Mouse (Mus musculus) fat pad, adult 2 months (tissue): ENCODE data around the gene Cd300lb.

Experiments
- DNase-seq: peaks from one replicate; pipeline ENCODE4 v3.0.0-alpha.2; 2011; ENCODE audit warnings: low read depth, low spot score; ENCODE audit errors: extremely low read depth

Cd300lb gene

DNA sequence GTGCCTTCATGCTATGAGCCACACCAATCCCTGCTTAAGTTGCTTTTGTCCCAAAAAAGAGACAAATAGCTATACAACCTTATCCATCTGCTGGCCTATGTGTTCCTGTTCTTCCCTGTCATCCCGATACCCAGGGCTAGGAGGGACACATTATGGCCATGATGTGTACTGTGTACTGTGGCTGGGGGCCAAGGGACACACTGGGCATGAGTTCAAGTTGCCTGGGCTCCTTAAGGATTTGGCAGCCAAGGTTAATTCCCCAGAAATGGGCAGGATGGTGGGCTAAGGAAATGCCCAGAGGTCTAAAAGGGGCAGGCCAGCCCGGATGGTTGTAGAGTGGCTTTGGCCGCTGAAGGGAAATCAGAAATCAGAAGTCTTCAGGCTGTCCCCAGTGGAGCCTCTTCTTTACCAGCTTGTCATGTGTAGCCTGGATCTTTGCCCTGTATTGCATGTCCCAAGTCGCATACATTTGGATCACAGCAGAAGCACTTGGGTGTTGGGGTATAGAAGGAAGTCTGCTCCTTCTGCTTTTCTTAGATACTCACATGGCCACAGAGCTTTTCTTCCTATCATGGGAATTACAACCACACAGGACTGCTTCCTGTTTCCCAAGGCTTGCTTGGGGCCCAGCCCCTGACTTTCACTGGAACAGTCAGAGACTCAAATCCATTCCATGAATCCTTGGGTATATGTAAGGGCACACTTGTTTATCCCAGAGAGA lies 49.6 kb downstream of the Cd300lb start:
- no peak for DNase-seq

DNA sequence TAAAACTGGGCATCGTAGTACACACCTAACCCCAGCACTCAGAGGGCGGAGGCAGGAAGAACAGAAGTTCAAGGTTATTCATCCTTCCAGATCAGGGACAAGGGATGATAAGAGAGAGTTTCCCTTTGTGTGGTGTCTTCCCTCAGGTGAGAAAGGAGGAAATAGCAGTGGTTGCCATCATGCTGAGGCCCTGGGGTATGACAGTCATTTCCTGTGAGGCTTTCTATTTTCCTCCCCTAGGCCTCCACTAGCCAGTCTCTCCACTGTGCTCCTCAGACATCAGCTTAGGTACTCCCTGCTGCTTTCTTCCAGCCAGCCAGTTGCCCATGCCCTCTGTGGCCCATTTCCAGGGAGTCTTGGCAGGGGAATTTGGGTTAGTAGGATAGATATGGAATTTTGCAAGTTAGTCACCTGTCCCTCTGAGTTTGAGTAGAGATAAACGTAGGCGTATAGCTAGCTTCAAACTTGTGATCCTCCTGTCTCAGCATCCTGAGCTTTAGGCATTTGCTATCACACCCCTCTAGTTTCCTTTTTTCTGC lies 50.9 kb downstream of the Cd300lb start:
- DNase-seq: no peak

DNA sequence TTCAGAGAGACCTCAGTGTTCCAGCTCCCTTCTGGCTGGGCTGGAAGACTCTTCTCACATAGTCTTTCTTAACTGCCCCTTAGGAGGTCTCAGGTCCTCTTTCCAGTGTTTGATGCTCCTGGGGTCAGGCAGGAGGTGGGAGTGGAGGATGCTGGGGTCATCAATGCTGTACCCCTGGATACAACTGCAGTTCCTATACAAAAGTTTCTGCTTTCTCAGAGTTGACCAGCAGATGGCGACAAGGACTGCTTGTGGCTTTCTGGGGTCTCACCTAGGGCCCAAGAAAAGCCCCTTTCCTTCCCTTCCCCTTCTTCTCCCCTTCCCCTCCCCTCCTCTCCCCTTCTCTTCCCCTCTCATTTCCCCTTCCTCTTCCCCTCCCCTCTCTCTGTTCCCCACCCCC lies 53.6 kb downstream of the Cd300lb start:
- DNase-seq: no peak

DNA sequence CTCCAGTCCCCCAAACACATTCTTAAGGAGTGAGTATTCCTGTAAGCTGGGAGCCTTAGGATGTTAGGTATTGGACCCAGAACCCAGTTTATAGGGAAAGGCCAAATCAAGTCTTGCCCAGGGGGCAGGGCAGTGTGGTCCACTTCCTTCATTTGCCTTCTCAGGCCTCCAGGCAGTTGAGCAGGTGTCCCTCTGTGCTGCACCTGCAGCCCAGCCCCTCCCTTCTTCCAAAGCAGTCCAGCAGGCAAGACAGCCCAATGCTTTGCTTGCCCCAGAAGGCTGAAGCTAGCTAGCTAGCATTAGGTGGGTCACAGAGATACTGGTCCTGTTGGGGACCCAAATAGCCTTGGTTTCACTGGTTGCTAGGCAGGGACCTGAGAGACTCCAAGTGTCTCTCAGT lies 54.0 kb downstream of the Cd300lb start:
- no peak for DNase-seq

DNA sequence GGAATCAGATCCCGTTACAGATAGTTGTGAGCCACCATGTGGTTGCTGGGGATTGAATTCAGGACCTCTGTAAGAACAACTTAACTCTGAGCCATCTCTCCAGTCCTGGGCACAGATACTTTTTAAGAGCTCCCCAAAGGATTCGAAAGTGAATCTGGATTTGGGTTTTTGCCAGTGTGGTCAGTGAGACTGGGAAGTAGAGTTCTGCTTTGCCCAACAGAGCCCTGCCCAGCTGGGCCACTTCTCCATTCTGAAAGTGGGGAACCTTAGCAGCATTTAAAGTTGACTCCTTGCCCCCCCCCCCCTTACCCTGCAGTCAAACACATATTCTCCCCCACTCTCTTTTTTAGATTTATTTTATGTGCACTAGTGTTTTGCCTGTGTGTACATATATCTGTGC lies 54.5 kb downstream of the Cd300lb start:
- no peak for DNase-seq

DNA sequence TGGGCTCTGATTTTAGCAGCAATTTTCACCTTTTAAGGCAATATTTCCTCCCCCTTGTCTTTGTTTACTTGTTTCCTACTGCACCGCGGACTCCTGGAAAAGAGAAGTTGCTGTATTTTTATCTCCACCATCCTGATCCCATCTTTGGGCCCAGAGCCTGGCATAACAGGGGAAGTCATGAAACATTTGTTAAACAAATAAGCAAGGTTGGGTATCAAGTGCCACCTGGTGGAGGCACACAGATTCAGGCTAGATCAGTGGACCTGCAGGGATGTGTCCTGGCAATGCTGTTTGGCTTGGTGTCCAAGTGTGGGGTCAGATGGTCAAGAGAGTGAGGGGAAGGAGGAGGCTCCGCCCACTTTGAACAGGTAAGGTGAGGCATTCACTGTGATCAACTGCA lies 57.0 kb downstream of the Cd300lb start:
- DNase-seq: no peak

DNA sequence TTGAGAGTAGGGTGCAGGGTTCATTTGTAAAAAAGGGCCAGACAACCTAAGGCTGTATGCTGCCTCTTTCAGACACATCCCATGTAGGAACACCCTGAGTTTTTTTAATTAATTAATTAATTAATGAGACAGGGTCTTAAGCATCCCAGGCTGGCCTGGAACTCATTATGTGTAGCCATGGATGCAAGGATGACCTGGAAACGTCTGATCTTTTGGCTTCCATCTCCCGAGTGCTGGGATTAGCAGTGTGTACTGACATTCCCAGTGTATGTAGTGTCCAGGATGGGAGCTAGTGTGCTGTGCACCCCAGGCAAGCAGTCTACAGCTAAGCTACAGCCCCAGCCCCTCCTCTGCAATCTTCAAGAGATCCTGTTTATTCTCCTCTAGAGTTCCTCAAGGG lies 57.6 kb downstream of the Cd300lb start:
- no peak for DNase-seq

DNA sequence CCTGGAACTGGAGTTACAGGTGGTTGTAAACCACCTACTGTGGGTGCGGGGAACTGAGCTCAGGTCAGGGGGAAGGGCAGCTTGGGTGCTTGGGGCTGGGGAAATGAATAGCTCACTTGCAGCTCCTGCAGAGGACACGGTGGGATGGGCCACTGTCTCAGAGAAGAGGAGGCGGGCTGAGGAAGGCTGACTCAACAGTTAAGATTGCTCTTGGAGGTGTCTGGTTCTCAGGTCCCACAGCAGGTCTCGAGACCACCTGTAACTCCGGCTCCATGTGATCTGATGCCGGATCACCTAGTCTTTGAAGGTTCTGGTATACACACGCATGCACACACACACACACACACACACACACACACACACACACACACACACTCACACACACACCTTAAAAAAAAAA lies 58.0 kb downstream of the Cd300lb start:
- DNase-seq: no peak

DNA sequence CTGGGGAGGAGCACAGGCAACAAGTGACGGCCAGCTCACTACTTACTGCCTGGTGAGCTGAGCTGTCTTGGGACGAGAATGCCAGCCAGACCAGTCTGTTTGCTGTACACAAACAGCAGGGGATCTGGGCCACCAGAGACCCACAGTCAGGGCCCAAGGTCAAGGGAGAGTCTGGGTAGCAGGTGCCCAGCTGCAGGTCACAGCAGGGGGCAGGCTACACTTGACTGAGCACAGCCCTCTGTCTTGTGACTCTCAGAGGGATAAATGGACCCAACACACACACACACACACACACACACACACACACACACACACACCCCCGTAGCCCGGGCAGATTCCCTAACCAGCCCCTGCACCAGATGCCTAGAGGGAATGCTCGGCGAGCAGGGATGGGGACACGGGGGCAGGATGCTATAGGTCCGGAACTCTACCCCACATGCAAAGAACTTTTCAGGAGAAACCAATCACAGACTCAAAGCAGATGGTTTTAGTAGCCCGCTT lies 58.8 kb downstream of the Cd300lb start:
- DNase-seq: no peak

DNA sequence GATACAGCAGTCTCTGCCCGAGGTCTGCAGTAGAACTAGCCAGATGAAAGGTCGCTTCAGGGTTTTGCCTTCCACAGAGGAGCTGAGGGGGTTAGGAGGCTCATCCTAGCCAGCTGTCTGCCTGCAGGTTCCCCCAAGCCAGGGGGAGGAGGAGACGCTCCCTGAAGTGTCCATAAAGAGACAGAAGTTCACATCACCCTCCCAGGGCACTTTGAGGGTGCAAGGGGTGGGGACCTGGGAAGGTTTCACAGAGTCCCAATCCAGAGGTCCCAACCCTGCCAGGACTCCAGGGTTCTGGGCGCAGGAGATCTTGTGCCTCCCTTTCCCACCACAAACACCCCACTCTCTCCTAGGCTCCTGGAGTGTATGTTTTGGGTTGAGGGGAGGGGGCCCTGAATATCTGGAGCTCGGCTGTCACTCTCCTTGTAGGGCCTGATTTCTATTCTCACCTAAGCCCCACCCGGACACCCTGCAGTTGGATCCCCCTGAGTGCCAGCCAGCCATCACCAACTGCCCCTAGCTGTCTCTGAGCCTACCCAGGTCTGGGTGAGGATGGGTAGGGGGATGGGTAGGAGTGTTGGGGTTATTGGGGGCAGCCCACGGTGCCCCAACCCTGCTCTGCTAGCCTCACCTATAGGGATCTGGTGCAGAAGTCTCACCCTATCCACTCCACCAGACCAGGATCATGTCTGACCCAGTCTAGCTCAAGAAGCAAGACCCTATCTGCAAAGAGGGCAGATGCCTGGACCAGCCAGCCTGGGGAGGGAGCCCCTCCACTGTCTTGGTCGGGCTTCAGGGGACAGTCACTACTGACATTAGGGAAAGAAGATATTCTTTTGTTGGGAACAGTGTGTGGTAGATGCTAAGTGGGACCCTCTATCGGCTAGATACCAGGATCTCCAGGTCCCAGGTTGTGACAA lies 59.7 kb downstream of the Cd300lb start:
- DNase-seq: no peak

DNA sequence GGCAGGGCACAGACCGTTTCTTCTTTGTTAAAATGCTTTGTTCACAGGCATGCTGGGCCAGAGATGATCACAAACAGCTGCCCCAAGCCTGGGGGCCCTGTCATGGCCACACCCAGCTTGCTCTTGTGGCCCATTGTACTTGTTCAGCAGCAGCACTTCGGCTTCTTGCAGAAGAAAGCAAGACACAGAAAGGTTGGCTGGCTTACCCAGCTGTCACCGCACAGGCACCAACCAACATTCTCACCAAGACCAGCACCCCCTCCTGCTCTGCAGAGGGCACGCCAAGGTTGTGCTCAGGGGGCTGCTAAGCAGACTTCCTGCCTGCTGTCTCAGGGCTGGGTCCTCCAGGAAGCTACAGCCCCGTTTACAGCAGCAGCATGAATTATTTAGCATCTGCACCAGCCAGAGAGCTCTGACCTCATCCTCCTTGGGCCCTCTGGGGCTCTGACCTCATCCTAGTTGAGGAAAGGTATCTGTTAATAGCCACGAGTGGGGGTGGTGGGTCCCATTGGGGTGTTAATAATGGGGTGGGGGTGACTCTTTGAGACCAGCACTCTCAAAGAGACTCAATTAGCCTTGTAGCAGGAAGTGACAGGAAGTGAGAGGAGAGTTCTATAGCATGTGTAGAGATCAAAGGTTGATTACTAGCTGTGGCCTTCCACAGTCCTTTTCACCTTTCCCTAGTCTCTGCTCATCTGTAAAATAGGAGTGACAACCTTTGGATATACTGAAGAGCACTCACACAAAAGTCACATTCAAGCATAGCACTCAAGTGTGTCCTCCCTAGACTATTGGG lies 61.0 kb downstream of the Cd300lb start:
- DNase-seq: no peak
